Mouse (Mus musculus) mesoderm, embryonic 11.5 days (tissue): Measurements from ENCODE around the gene Col6a6.
"Not testable (repeated sequence)": the region's sequence is repeated elsewhere in the genome, so short reads cannot be mapped to it uniquely, and the experiment has no call there.

Experiments used
- DNase-seq: peaks from one replicate; pipeline ENCODE4 v3.0.0-alpha.2; 2012; ENCODE audit warnings: low read depth, low spot score

Col6a6 gene

DNA sequence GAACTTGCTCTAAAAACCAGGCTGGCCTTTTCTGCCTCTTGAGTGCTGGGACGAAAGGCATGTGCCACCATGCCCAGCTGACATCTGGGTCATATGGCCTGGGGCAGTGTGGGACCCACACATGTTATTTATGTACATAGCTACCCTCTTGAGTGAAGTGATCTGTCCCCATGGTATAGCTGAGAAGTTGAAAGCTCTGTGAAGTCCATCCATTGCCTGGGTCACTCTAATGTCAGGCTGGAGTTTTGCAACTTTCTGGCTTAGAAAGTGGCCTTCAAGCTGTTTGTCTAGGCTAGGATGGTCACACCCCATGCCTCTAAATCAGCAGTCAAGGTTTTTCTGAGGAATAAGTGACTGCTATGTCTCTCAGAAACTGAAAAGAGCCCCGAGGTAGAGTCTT, 155.9 kb downstream of the Col6a6 start:
- no peak for DNase-seq

DNA sequence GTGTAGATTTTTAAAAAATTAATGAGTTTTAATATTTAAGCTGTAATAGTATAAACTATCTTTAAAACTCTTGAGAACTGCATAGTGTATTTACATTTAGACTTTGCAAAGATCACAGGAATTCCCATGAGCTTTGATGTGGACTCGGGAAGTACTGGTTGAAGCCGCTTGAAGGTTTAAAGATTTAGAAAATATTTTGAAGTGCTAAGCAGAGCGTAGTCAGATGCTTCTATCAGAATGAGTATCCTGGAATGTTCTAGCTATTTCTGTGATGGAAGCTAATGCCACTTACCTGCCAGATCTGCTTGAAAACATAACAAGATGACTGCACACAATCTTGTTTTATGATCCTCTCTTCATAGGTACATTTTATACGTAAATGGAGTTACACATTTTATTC, 157.0 kb downstream of the Col6a6 start:
- DNase-seq: no peak

DNA sequence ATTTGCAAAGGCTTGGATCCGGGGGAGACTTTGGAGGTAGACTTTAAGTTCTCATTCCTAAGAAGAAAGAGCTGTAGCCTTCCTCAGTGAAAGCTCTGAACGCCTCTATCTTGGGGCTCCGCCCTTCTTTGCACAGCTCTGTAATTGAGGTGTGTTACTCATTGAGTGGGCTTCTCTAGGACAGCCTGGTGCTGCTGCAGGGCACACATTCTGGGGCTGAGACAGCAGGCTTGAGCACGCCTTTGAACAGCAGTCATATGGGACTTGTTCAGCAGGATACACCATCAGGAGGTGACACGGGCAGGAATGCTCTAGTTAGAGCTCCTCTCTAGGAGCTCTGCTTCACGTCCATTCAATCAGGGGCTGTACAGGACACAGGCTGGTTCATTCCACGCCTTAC, 162.7 kb downstream of the Col6a6 start:
- DNase-seq: no peak

DNA sequence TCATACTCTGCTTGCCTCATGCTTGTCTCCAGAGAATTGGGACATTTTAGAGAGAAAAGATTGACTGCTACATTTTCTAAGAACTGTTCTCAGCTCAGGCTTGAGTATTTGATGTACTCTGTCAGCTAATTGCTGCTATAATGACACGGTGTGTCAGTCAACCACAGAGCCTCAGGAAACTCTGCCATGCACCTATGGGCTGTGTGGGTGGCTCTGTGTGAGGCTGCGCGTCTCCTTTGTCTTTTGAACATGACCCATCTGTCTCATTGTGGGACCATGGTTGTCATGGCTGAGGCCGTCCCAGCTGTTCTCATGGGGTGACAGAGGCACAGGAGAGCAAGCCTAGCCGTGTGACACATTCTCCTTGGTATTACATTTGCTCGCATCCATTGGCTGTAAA, 168.1 kb downstream of the Col6a6 start:
- no peak for DNase-seq

DNA sequence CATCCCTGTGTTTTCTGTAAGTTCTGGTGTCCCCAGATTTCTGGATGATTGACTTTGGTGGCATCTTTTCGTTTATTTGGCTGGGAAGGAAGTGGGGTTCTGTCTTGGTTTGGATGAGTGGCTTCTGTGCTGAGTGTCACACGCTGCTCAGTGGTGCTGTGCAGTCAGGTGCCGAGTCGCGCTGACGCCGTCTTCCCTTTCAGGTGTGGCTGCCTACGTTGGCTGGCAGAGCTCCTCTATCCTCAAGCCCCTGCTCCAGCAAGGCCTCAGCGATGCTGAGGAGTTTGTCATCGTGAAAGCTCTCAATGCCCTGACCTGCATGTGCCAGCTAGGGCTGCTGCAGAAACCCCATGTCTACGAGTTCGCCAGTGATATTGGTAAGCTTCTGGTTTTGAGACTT, 169.7 kb downstream of the Col6a6 start:
- no peak for DNase-seq

DNA sequence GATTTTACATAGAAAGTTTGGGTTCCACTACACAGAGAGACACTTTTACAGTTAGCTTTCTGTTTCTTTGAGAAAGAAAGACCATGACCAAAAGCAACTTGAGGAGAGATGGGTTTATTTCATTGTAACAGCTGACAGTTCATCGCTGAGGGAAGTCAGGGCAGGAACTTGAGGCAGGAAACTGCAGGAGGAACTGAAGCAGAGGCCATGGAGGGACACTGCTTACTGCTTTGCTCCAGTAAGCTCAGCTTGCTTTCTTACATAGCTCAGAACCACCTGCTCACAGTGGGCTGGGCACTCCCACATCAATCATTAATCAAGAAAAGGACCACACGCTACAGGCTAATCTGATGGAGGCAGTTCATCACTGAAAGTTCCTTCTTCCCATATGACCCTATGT, 171.8 kb downstream of the Col6a6 start:
- no peak for DNase-seq

DNA sequence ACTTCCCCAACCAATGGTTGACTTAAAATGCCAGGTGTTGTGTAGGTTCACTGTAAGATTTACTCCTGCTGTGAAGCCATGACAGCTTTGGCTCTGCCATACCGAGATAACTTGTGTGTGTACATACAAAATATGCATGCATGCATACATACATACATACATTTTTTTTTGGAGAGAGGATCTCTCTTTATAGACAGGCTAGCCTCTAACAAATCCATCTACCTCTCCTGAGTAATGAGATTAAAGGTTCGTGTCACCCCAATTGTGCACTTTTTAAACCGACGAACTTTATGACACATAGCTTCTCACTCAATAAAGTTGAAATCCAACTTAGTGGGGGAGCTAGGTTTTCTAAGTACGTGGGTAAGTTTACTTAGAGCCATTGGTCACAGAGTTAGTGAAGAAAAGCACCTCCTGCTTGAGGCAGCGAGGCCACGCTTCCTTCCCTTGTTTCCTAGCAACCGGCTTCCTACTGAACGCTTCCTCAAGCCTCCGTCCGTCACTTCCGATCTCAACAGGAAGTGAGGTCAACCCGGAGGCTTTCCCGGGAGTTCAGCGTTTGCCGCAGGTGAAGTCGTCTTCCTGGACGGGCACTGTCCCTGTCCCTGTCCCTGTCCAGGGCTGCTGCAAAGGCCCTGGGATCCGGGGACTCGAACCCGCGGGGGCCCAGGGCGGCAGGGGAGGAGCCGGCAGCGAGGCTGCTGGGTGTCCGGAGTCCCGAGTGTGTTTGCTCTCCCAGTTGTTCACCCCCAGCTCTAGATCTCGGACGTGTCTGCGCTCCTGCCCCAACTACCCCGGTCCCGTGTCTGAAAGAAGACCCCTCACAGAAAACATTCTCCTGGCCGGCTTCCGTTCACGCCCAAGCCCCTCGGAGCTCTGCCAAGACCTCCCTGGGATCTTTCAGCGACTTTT, 185.2 kb downstream of the Col6a6 start, which contains the start of gene Pik3r4:
Gene Pik3r4, plus strand, starts transcription at position 519 of the 912 bp plus-strand sequence.
- DNase-seq: peak; percentile 96

DNA sequence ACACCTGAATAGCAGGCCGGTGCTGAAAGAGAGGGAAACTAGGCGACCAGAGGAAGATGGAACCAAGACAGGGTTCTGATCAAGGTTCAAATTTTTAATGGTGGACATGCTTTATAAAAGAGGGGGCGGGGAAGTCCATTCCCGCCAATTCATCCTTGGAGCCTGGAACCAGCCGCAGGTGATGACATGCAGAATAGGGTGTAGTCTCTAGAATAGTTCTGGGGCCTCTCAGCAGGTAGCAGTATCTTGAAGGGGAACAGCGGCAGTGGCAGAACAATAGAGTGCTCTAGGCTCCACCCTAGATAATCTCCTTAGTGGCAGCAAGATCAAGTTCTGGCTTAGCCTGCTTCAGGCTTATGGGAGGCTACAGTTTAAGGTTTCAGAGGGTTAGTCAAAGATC, 186.6 kb downstream of the Col6a6 start:
- DNase-seq: not testable (repeated sequence)
